In the genomic region with DNA sequence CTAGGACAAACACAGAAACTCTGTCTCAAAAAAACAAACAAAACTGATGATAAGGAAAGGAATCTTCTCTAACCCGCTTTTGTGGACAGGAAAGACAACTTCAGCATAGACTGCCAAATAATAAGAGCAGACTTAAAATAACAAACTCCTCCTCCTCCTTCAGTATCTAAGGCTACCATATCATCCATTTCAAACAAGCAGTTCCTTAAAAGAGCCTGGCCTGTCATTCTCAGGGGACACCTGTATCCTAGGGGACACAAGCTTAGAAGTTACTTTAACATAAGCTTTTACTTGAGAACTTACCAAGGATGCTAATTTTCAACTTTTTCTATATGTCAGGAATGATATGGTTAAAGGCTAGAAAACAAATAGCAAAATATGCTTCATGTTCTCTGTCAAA, we compare ENCODE assay signal across 34 mouse cellular contexts.
"Had no signal": no experiment of that assay in that cellular context is flagged by ENCODE, and none has a peak within 500 bp of the region (broad histone marks: within the 10 kb centered on the region; RNA-seq: fewer than 3 reads in every experiment).

No protein-coding gene starts in this region.

- H3K9ac ChIP-seq: heart, embryonic 12.5 days; heart, embryonic 13.5 days; heart, embryonic 15.5 days; hindbrain, embryonic 12.5 days; hindbrain, embryonic 13.5 days; hindbrain, embryonic 14.5 days; hindbrain, embryonic 15.5 days; intestine, embryonic 15.5 days; kidney, embryonic 15.5 days had no signal

- H3K9me3 ChIP-seq: heart, embryonic 10.5 days; heart, embryonic 12.5 days; heart, embryonic 13.5 days; heart, embryonic 15.5 days; hindbrain, embryonic 12.5 days; hindbrain, embryonic 13.5 days; hindbrain, embryonic 15.5 days; intestine, embryonic 15.5 days; kidney, embryonic 15.5 days had no signal

- ATAC-seq: hindbrain, embryonic 16.5 days; hindbrain, postnatal 0 days; inflammation-experienced regulatory T-cells, adult 6 months; intestine, postnatal 0 days had no signal

- H3K36me3 ChIP-seq: heart, embryonic 10.5 days; heart, embryonic 15.5 days; hindbrain, embryonic 12.5 days; hindbrain, embryonic 13.5 days; hindbrain, embryonic 15.5 days; intestine, embryonic 15.5 days; kidney, embryonic 15.5 days had no signal

- H3K27ac ChIP-seq: heart, embryonic 10.5 days; heart, embryonic 13.5 days; heart, embryonic 15.5 days; hindbrain, embryonic 10.5 days; hindbrain, embryonic 12.5 days; hindbrain, embryonic 13.5 days; hindbrain, embryonic 14.5 days; hindbrain, embryonic 15.5 days; hindbrain, postnatal 0 days; intestine, embryonic 15.5 days; kidney, embryonic 15.5 days; kidney, postnatal 0 days; layer of hippocampus, adult 2 months had no signal

- H3K4me1 ChIP-seq: hindbrain, embryonic 10.5 days; hindbrain, embryonic 12.5 days had no signal

- H3K4me2 ChIP-seq: heart, embryonic 11.5 days; heart, embryonic 12.5 days; heart, embryonic 13.5 days; heart, embryonic 15.5 days; hindbrain, embryonic 12.5 days; hindbrain, embryonic 13.5 days; hindbrain, embryonic 14.5 days; hindbrain, embryonic 15.5 days; intestine, embryonic 15.5 days; kidney, embryonic 15.5 days had no signal

- H3K27me3 ChIP-seq: heart, embryonic 12.5 days; heart, embryonic 13.5 days; heart, embryonic 15.5 days; hindbrain, embryonic 12.5 days; hindbrain, embryonic 13.5 days; hindbrain, embryonic 15.5 days; intestine, embryonic 15.5 days; kidney, embryonic 15.5 days had no signal

- H3K4me3 ChIP-seq: heart, embryonic 10.5 days; heart, embryonic 12.5 days; heart, embryonic 13.5 days; heart, embryonic 15.5 days; hindbrain, embryonic 10.5 days; hindbrain, embryonic 12.5 days; hindbrain, embryonic 13.5 days; hindbrain, embryonic 15.5 days; intestine, embryonic 15.5 days; kidney, embryonic 15.5 days; layer of hippocampus, adult 2 months had no signal

- DNase-seq: heart, postnatal 10 days; heart, postnatal 14 days; heart, postnatal 36 days; heart, postnatal 4 days; kidney, adult 11 months; kidney, adult 18-20 months; kidney, adult 2 months; kidney, adult 8-10 months; kidney, adult 9 months; kidney, postnatal 10 days; kidney, postnatal 14 days; kidney, postnatal 25 days; kidney, postnatal 36 days; kidney, postnatal 4 days; layer of hippocampus, adult 9-11 months; layer of hippocampus, postnatal 36 days had no signal
